Mouse (Mus musculus): ENCODE results near the gene Slc4a2.

DNA sequence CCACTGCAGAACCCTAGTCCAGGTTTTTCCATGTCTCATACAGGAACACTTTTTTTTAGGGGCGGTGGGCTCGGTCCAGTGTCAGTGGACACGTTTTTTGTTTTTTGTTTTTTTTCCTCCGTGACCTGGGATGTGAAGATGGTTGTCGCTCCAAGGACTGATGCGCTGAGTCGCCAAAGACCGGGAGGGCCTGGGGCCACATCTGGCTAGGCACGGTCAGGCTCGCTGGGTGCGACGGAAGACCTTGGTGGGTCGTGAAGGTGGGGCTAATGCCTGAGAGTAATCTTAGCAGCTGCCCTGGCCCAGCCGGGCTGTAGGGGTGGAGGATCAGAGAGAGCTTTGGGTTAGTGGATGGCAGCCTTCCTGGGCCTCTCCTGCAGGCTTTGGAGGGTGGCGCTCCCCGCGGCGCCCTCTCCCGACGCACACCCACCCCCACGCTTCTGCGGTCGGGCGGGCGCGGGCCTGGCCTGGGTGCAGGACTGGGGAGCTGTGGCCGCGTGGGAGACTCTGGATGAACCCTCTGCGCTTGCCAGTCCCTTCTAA is 29.1 kb downstream of the Slc4a2 start:
- TF ChIP-seq CTCF (IDR thresholded peaks at IDR 0.05; ENCODE audit: control insufficient read depth, insufficient read depth, low read length), result no peak
- no peak for TF ChIP-seq POLR2A (IDR thresholded peaks at IDR 0.05; ENCODE audit: borderline replicate concordance, control insufficient read depth, low read depth, low read length)

Data from bone marrow, adult 2 months (tissue).